Mouse (Mus musculus) heart, embryonic 12.5 days (tissue): ENCODE data around the gene Lce1b. TPM values are rescaled to one million over a fixed set of nuclear protein-coding genes. Genes with fewer than 3 reads are reported as not detected.
"Not testable (repeated sequence)": the region's sequence is repeated elsewhere in the genome, so short reads cannot be mapped to it uniquely, and the experiment has no call there.

Source experiments
- ATAC-seq: fragments of 200-750 bp; cut with Nextera tagmentation; 2 replicates; pipeline ENCODE4 v1.8.0; 2017; ENCODE audit warnings: moderate TSS enrichment, moderate library complexity; ENCODE audit not compliant: insufficient number of reproducible peaks, low FRiP score
- H3K27ac ChIP-seq: fragments of 300-500 bp; sonication (generic); 2 replicates; pipeline ENCODE4 v1.5.1; 2016; ENCODE audit warnings: mild to moderate bottlenecking, moderate library complexity; ENCODE audit not compliant: poor library complexity, severe bottlenecking
- H3K27me3 ChIP-seq: fragments of 300-500 bp; sonication (generic); replicated peaks from 2 replicates; pipeline ENCODE4 v1.6.1; 2016; ENCODE audit warnings: mild to moderate bottlenecking, moderate library complexity
- H3K36me3 ChIP-seq: fragments of 300-500 bp; sonication (generic); 2 replicates; pipeline ENCODE4 v1.6.1; 2016; ENCODE audit warnings: mild to moderate bottlenecking, moderate library complexity
- H3K4me1 ChIP-seq: fragments of 300-500 bp; sonication (generic); replicated peaks from 2 replicates; pipeline ENCODE4 v1.6.1; 2016; ENCODE audit warnings: mild to moderate bottlenecking
- H3K4me2 ChIP-seq: fragments of 300-500 bp; sonication (generic); 2 replicates; pipeline ENCODE4 v1.6.1; 2016; ENCODE audit warnings: mild to moderate bottlenecking, moderate library complexity
- H3K4me3 ChIP-seq: fragments of 300-500 bp; sonication (generic); 2 replicates; pipeline ENCODE4 v1.5.1; 2016; ENCODE audit warnings: mild to moderate bottlenecking
- H3K9ac ChIP-seq: fragments of 300-500 bp; sonication (generic); 2 replicates; pipeline ENCODE4 v1.6.1; 2016; ENCODE audit warnings: mild to moderate bottlenecking, moderate library complexity
- H3K9me3 ChIP-seq: fragments of 300-500 bp; sonication (generic); replicated peaks from 2 replicates; pipeline ENCODE4 v1.6.1; 2016; ENCODE audit warnings: mild to moderate bottlenecking, moderate library complexity
- WGBS: fragments of 180-500 bp; shearing (Covaris S2); methylation state at CpG from one replicate; pipeline ENCODE4 v1.1.7; 2016; 5-methylcytosine and 5-hydroxymethylcytosine counted together
- polyA plus RNA-seq: library from polyadenylated mRNA; unstranded; fragments of >200 nt; fragmentation: Nextera tagmentation; extraction: Ambion mirVana; gene quantifications from 2 replicates; pipeline ENCODE4 v1.2.1, GENCODE M21; 2016

Gene Lce1b
- not detected in 2 replicates for polyA plus RNA-seq

- Histone ChIP-seq H3K4me3 (no peak within 1 kb of the TSS), H3K4me1 (no peaks in the 10 kb centered on the region), H3K27me3 (no peaks in the 10 kb centered on the region), H3K36me3 (no peaks in the 10 kb centered on the region), H3K27ac (no peak within 1 kb of the TSS), H3K4me2 (no peak within 1 kb of the TSS), H3K9me3 (no peaks in the 10 kb centered on the region), H3K9ac (no peak within 1 kb of the TSS)
- ATAC-seq = no peak
Measured at GRCm38 (mm10) chr3:92656826-92657225, at the start of gene Lce1b. Gene Lce1b, minus strand, starts transcription at chr3:92656926.

GRCm38 (mm10) chr3:92694613-92695012, 37.9 kb upstream of the Lce1b start:
- no peak overlapping the region for H3K9ac ChIP-seq
- H3K4me2 ChIP-seq = no peak overlapping the region
- WGBS = 14% methylated on average over 1 of the region's 1 CpGs
- no peak for ATAC-seq
- H3K36me3 ChIP-seq = no peaks in the 10 kb centered on the region
- no peaks in the 10 kb centered on the region for H3K9me3 ChIP-seq
- no peaks in the 10 kb centered on the region for H3K27me3 ChIP-seq
- H3K4me1 ChIP-seq = no peaks in the 10 kb centered on the region
- no peak overlapping the region for H3K4me3 ChIP-seq
- no peak overlapping the region for H3K27ac ChIP-seq

DNA sequence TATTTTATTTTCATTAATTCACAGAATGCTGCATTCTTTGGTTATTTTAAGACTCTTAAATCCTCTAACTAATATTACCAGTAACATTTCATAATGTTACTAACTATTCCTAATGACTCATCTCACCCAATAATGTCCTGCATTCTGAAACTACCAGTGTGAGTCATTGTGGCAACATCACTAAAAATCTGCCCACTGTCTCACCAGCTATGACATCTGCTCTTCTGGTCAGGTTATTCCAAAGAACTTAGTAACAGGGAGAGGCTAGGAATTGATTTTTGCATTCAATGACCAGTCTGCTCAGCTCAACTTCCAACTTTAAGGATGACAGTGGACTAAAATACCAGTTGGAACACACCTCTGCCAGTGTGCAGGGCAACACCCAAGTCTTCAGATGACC, 35.0 kb upstream of the Lce1b start:
- no peak overlapping the region for H3K4me2 ChIP-seq
- ATAC-seq = no peak

GRCm38 (mm10) chr3:92689154-92689553, 32.4 kb upstream of the Lce1b start:
- not testable (repeated sequence) for H3K4me3 ChIP-seq, H3K27me3 ChIP-seq, H3K4me1 ChIP-seq, H3K9me3 ChIP-seq, H3K36me3 ChIP-seq, H3K9ac ChIP-seq, ATAC-seq, H3K27ac ChIP-seq
- WGBS = 58% methylated on average over 16 of the region's 16 CpGs
- H3K4me2 ChIP-seq = peak overlapping the region; percentile 16; the same call in 1 of the 2 replicates

More for the DNA sequence above, 35.0 kb upstream of the Lce1b start:
- Histone ChIP-seq H3K4me3 (no peak overlapping the region), H3K9ac (no peak overlapping the region), H3K9me3 (no peaks in the 10 kb centered on the region), H3K4me1 (no peaks in the 10 kb centered on the region), H3K27ac (no peak overlapping the region), H3K36me3 (no peaks in the 10 kb centered on the region), H3K27me3 (no peaks in the 10 kb centered on the region)

DNA sequence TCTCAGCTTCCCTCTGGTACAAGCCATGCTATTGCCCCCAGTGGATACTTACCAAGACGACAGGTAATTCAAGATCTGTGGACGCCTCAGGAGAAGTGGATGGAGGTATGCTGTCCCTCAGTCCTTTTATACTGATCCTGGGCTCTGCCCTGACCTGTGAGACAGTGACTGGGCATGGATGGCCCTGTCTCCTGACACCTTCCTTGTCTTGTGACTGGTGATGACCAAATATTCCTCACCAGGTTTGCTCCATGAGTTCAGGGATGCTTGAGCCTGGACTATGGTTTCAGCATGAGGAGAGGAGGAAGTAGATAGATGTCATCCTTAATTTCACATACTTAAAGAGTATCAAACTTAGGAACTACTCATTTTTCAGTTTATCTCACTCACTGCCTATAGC, 30.4 kb upstream of the Lce1b start, which contains the start of gene Lce1d:
TSS of gene Lce1d (minus strand) at position 101 of the 400 bp plus-strand sequence.
- 61% methylated on average over 2 of the region's 2 CpGs for WGBS
- no peaks in the 10 kb centered on the region for H3K27me3 ChIP-seq
- no peak for ATAC-seq

DNA sequence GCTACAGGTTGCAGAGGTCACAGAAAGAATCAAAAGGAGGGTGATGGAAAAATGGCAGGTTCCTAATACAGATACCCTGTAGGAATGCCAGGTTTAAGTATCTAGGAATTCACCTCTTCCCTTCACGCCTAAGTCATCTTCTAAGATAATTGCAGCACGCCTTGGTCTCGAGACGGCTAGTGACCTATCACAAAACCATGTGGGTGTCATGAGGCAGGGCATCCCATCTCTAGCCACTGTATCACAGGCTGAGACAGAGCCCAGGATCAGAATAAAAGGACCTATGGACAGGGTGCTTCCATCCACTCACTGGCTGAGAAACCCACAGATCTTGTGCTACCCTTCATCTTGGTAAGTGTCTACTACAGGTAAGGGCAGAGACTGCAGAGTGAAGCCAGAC, 22.2 kb upstream of the Lce1b start, which contains the start of gene Lce1c:
TSS of gene Lce1c (plus strand) at position 301 of the 400 bp plus-strand sequence.
- Histone ChIP-seq H3K27ac (no peak within 1 kb of the TSS), H3K4me3 (no peak within 1 kb of the TSS), H3K4me2 (no peak within 1 kb of the TSS), H3K9me3 (no peaks in the 10 kb centered on the region), H3K27me3 (no peaks in the 10 kb centered on the region), H3K4me1 (no peaks in the 10 kb centered on the region), H3K36me3 (no peaks in the 10 kb centered on the region), H3K9ac (no peak within 1 kb of the TSS)
- ATAC-seq = no peak
- WGBS = 81% methylated on average over 4 of the region's 4 CpGs

More for the DNA sequence above, 30.4 kb upstream of the Lce1b start, which contains the start of gene Lce1d:
- Histone ChIP-seq H3K4me2 (no peak within 1 kb of the TSS), H3K36me3 (no peaks in the 10 kb centered on the region), H3K4me1 (no peaks in the 10 kb centered on the region), H3K9me3 (no peaks in the 10 kb centered on the region), H3K27ac (no peak within 1 kb of the TSS), H3K9ac (no peak within 1 kb of the TSS), H3K4me3 (no peak within 1 kb of the TSS)

GRCm38 (mm10) chr3:92670215-92670614, 13.5 kb upstream of the Lce1b start, which contains the start of gene Lce1a2:
Gene Lce1a2, minus strand, starts transcription at chr3:92670315.
- no peaks in the 10 kb centered on the region for H3K27me3 ChIP-seq
- H3K9ac ChIP-seq = no peak within 1 kb of the TSS
- H3K4me2 ChIP-seq = no peak within 1 kb of the TSS
- no peak for ATAC-seq
- H3K9me3 ChIP-seq = no peaks in the 10 kb centered on the region
- no peaks in the 10 kb centered on the region for H3K36me3 ChIP-seq
- H3K4me3 ChIP-seq = no peak within 1 kb of the TSS
- H3K27ac ChIP-seq = no peak within 1 kb of the TSS
- no peaks in the 10 kb centered on the region for H3K4me1 ChIP-seq

DNA sequence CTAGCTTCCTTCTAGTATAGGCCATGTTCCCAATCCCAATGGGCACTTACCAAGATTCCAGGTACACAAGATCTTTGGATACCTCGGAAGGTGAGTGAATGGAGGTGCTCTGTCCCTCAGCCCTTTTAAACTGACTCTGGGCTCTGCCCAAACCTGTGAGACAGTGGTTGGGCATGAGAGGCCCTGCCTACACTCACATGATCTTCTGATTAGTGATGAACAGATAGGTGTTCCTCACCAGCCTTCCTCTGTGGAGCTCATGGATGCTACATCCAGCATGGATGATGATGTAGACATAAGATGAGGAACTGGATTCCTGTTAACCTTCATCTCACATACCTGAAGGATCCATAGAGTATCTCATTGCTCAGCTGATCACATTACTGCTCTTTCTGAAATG, 8.5 kb downstream of the Lce1b start, which contains the start of gene Lce1a1:
TSS of gene Lce1a1 (minus strand) at position 101 of the 400 bp plus-strand sequence.
- 70% methylated on average over 1 of the region's 1 CpGs for WGBS
- Histone ChIP-seq H3K4me2 (no peak within 1 kb of the TSS), H3K4me1 (no peaks in the 10 kb centered on the region), H3K9ac (no peak within 1 kb of the TSS), H3K36me3 (no peaks in the 10 kb centered on the region), H3K27ac (no peak within 1 kb of the TSS), H3K27me3 (no peaks in the 10 kb centered on the region), H3K4me3 (no peak within 1 kb of the TSS), H3K9me3 (no peaks in the 10 kb centered on the region)
- no peak for ATAC-seq

GRCm38 (mm10) chr3:92639854-92640253, 16.9 kb downstream of the Lce1b start:
- Histone ChIP-seq H3K4me2 (no peak overlapping the region), H3K4me3 (no peak overlapping the region), H3K9me3 (no peaks in the 10 kb centered on the region), H3K4me1 (no peaks in the 10 kb centered on the region), H3K27ac (no peak overlapping the region), H3K9ac (no peak overlapping the region), H3K36me3 (no peaks in the 10 kb centered on the region), H3K27me3 (no peaks in the 10 kb centered on the region)
- ATAC-seq = no peak
- WGBS = 88% methylated on average over 15 of the region's 15 CpGs

- H3K4me1 ChIP-seq = no peaks in the 10 kb centered on the region
- no peaks in the 10 kb centered on the region for H3K27me3 ChIP-seq
- no peaks in the 10 kb centered on the region for H3K36me3 ChIP-seq
- no peak overlapping the region for H3K4me2 ChIP-seq
- H3K4me3 ChIP-seq = no peak overlapping the region
- no peak overlapping the region for H3K27ac ChIP-seq
- WGBS = 78% methylated on average over 3 of the region's 3 CpGs
- H3K9ac ChIP-seq = no peak overlapping the region
- ATAC-seq = no peak
- H3K9me3 ChIP-seq = no peaks in the 10 kb centered on the region
Measured at GRCm38 (mm10) chr3:92638653-92638991, 18.1 kb downstream of the Lce1b start.

DNA sequence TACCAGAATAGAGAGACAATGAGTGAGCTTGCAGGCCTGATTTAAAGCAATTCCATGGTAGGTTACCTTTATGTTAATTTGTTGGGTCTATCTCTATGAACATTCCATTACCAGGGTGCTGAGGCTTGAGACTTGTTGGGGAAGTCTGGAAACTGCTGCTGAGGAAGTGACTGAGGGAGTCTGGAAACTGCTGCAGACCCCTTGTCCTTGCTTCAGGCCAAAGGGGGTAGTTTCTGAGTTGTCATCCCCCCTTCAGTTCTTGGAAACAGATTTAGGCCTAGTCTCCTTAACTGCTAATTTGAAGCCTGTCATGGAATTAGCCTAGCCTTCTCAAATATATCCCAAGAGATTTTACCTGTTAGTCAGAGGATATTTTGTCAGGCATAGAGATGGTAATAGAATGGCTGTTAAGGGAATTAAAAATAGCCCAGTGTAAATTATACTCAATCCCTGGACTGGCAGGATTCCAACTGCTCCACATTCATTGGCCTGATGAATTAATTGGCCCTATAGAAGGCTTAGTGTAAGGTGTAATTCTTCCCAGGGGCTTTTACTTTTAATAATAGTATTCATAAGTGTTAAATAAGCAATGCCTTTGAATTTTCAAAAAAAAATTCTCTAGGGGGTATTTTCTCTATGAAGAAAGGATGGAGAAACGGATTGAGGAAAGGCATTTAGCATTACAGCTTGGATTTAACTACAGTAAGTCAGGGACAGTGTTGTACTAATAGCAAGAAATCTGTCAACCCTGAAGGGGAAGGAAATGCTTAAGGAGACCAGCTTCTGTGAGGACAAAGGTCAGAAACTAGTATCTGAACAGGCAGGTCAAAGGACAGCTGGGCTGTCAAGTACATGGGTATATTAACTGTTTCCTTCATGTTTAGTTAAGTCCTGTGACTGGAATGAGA, 18.7 kb downstream of the Lce1b start:
- ATAC-seq = no peak
- Histone ChIP-seq H3K27me3 (no peaks in the 10 kb centered on the region), H3K27ac (no peak overlapping the region), H3K4me1 (no peaks in the 10 kb centered on the region), H3K4me3 (no peak overlapping the region), H3K4me2 (no peak overlapping the region), H3K36me3 (no peaks in the 10 kb centered on the region), H3K9me3 (no peaks in the 10 kb centered on the region), H3K9ac (no peak overlapping the region)
- 47% methylated on average over 1 of the region's 1 CpGs for WGBS
